Mouse (Mus musculus) limb, embryonic 14.5 days (tissue): ENCODE results near the gene Srarp. TPM values are rescaled to one million over a fixed set of nuclear protein-coding genes. Genes with fewer than 3 reads are reported as not detected.

Experiments
- ATAC-seq: fragments of 200-750 bp; cut with Nextera tagmentation; 2 replicates; pipeline ENCODE4 v1.8.0; 2017; ENCODE audit warnings: low read depth, moderate number of reproducible peaks, moderate TSS enrichment; ENCODE audit not compliant: low FRiP score
- DNase-seq: peaks from one replicate; pipeline ENCODE4 v3.0.0-alpha.2; 2015; ENCODE audit warnings: low spot score
- H3K27ac ChIP-seq: fragments of 300-500 bp; sonication (generic); replicated peaks from 2 replicates; pipeline ENCODE4 v1.5.1; 2014; ENCODE audit warnings: low read depth, mild to moderate bottlenecking, low read length, moderate library complexity, mixed read lengths
- H3K27me3 ChIP-seq: fragments of 300-500 bp; sonication (generic); 2 replicates; pipeline ENCODE4 v1.6.1; 2014; ENCODE audit warnings: low read length, mixed read lengths; ENCODE audit not compliant: control insufficient read depth, insufficient read depth
- H3K36me3 ChIP-seq: fragments of 300-500 bp; sonication (generic); 2 replicates; pipeline ENCODE4 v1.6.1; 2014; ENCODE audit warnings: mild to moderate bottlenecking, low read length, moderate library complexity, mixed read lengths; ENCODE audit not compliant: control insufficient read depth, insufficient read depth
- H3K4me1 ChIP-seq: fragments of 300-500 bp; sonication (generic); 2 replicates; pipeline ENCODE4 v1.6.1; 2014; ENCODE audit warnings: antibody characterized with exemption, low read length, mixed read lengths; ENCODE audit not compliant: control insufficient read depth, insufficient read depth
- H3K4me2 ChIP-seq: fragments of 300-500 bp; sonication (generic); replicated peaks from 2 replicates; pipeline ENCODE4 v1.6.1; 2014; ENCODE audit warnings: low read depth, mild to moderate bottlenecking, low read length, moderate library complexity; ENCODE audit not compliant: severe bottlenecking
- H3K4me3 ChIP-seq: fragments of 300-500 bp; sonication (generic); replicated peaks from 2 replicates; pipeline ENCODE4 v1.5.1; 2014; ENCODE audit warnings: low read length
- H3K9ac ChIP-seq: fragments of 300-500 bp; sonication (generic); 2 replicates; pipeline ENCODE4 v1.6.1; 2014; ENCODE audit warnings: mild to moderate bottlenecking, low read depth, low read length, moderate library complexity; ENCODE audit not compliant: severe bottlenecking
- H3K9me3 ChIP-seq: fragments of 300-500 bp; sonication (generic); 2 replicates; pipeline ENCODE4 v1.6.1; 2016; ENCODE audit warnings: low read length; ENCODE audit not compliant: control insufficient read depth
- POLR2A ChIP-seq: fragments of 200-500 bp; IDR thresholded peaks from 2 replicates; pipeline ENCODE4 v1.8.0; 2012; ENCODE audit warnings: inconsistent platforms, mild to moderate bottlenecking, moderate library complexity, borderline replicate concordance; ENCODE audit not compliant: insufficient read depth, insufficient read length; ENCODE audit errors: extremely low read depth
- WGBS: fragments of 180-500 bp; shearing (Covaris S2); extraction: QIAGEN DNeasy Blood & Tissue Kit; methylation state at CpG from one replicate; pipeline ENCODE4 v1.1.7; 2014; 5-methylcytosine and 5-hydroxymethylcytosine counted together
- polyA plus RNA-seq, 2 experiments: library from polyadenylated mRNA; depleted of rRNA in 1 of 2; stranded (reverse) in 1 of 2; unstranded in 1 of 2; fragments of >200 nt; fragmentation: Nextera tagmentation in 1 of 2; extraction: Ambion mirVana in 1 of 2; gene quantifications; 2 replicates each; pipeline versions ENCODE4 v1.2.1 to v1.2.3; 2012 to 2014

Srarp gene
- polyA plus RNA-seq, 2 experiments: not detected

- TF ChIP-seq POLR2A: no peak
- Histone ChIP-seq H3K4me2 (no peak overlapping the region), H3K9me3 (no peaks in the 10 kb centered on the region), H3K36me3 (no peaks in the 10 kb centered on the region), H3K9ac (no peak overlapping the region), H3K27ac (no peak overlapping the region), H3K27me3 (peaks cover 23% of the 10 kb centered on the region), H3K4me1 (peaks cover 3% of the 10 kb centered on the region; the same call in 1 of the 2 replicates), H3K4me3 (no peak overlapping the region)
- peak; percentile 48; the same call in 1 of the 2 replicates for ATAC-seq
- peak; percentile 77 for DNase-seq
- 15% methylated on average over 5 of the region's 5 CpGs for WGBS
Measured at GRCm38 (mm10) chr4:141387093-141387784, 48.7 kb downstream of the Srarp start.

GRCm38 (mm10) chr4:141386150-141386549 lies 49.8 kb downstream of the Srarp start:
- no peak for ATAC-seq
- Histone ChIP-seq H3K27me3 (peaks cover 28% of the 10 kb centered on the region), H3K27ac (no peak overlapping the region), H3K36me3 (no peaks in the 10 kb centered on the region), H3K4me1 (peaks cover 5% of the 10 kb centered on the region; the same call in 1 of the 2 replicates), H3K9ac (no peak overlapping the region), H3K4me3 (no peak overlapping the region), H3K9me3 (no peaks in the 10 kb centered on the region), H3K4me2 (no peak overlapping the region)
- TF ChIP-seq POLR2A: no peak
- WGBS: 70% methylated on average over 7 of the region's 7 CpGs
- DNase-seq: no peak

GRCm38 (mm10) chr4:141385275-141385674 lies 50.6 kb downstream of the Srarp start:
- TF ChIP-seq POLR2A: no peak
- 0% methylated on average over 7 of the region's 7 CpGs for WGBS

More at GRCm38 (mm10) chr4:141385275-141385674, 50.6 kb downstream of the Srarp start:
- peak; percentile 74 for DNase-seq
- H3K9ac ChIP-seq: no peak overlapping the region
- H3K4me3 ChIP-seq: no peak overlapping the region
- ATAC-seq: no peak
- peaks cover 5% of the 10 kb centered on the region; the same call in 1 of the 2 replicates for H3K4me1 ChIP-seq
- H3K27ac ChIP-seq: no peak overlapping the region
- H3K36me3 ChIP-seq: no peaks in the 10 kb centered on the region
- no peak overlapping the region for H3K4me2 ChIP-seq
- H3K27me3 ChIP-seq: peaks cover 28% of the 10 kb centered on the region
- no peaks in the 10 kb centered on the region for H3K9me3 ChIP-seq

Other genes with a start within 250 kb of the Srarp start
- 3.6 and 4.2 TPM in 2 replicates for gene Rsg1, start 222.1 kb downstream of the Srarp start, polyA plus RNA-seq (2012; rRNA removed)
- 5.5 and 6.1 TPM in 2 replicates for gene Rsg1, start 222.1 kb downstream of the Srarp start, polyA plus RNA-seq (2014; fragmentation: Nextera tagmentation; extraction: Ambion mirVana)
- 20.4 and 21.8 TPM in 2 replicates for gene Arhgef19, start 196.6 kb downstream of the Srarp start, polyA plus RNA-seq (2012; rRNA removed)
- 15.3 and 18.7 TPM in 2 replicates for gene Arhgef19, start 196.6 kb downstream of the Srarp start, polyA plus RNA-seq (2014; fragmentation: Nextera tagmentation; extraction: Ambion mirVana)
- gene Epha2, start 134.9 kb downstream of the Srarp start, polyA plus RNA-seq (2012; rRNA removed): 9.4 and 13.1 TPM in 2 replicates
- gene Epha2, start 134.9 kb downstream of the Srarp start, polyA plus RNA-seq (2014; fragmentation: Nextera tagmentation; extraction: Ambion mirVana): 2.2 and 2.4 TPM in 2 replicates
- 1.2 and 1.8 TPM in 2 replicates for gene Fam131c, start 67.9 kb downstream of the Srarp start, polyA plus RNA-seq (2012; rRNA removed)
- 1.5 and 1.6 TPM in 2 replicates for gene Fam131c, start 67.9 kb downstream of the Srarp start, polyA plus RNA-seq (2014; fragmentation: Nextera tagmentation; extraction: Ambion mirVana)
- 0.75 and 1.3 TPM in 2 replicates for gene Clcnka, start 37.4 kb downstream of the Srarp start, polyA plus RNA-seq (2012; rRNA removed)
- gene Clcnka, start 37.4 kb downstream of the Srarp start, polyA plus RNA-seq (2014; fragmentation: Nextera tagmentation; extraction: Ambion mirVana): 0.36 and 0.61 TPM in 2 replicates
- 0.21 TPM in 1 of 2 replicates, not detected in the other for gene Clcnkb, start 20.1 kb downstream of the Srarp start, polyA plus RNA-seq (2012; rRNA removed)
- gene Clcnkb, start 20.1 kb downstream of the Srarp start, polyA plus RNA-seq (2014; fragmentation: Nextera tagmentation; extraction: Ambion mirVana): 0.51 TPM in 1 of 2 replicates, not detected in the other
- gene Hspb7, start 15.3 kb downstream of the Srarp start, polyA plus RNA-seq (2012; rRNA removed): 3.0 and 3.2 TPM in 2 replicates
- 0.43 and 1.3 TPM in 2 replicates for gene Hspb7, start 15.3 kb downstream of the Srarp start, polyA plus RNA-seq (2014; fragmentation: Nextera tagmentation; extraction: Ambion mirVana)
- gene Zbtb17, start 8.5 kb upstream of the Srarp start, polyA plus RNA-seq (2012; rRNA removed): 48.5 and 55.0 TPM in 2 replicates
- 29.0 and 30.5 TPM in 2 replicates for gene Zbtb17, start 8.5 kb upstream of the Srarp start, polyA plus RNA-seq (2014; fragmentation: Nextera tagmentation; extraction: Ambion mirVana)
- gene Spen, start 102.5 kb upstream of the Srarp start, polyA plus RNA-seq (2012; rRNA removed): 15.9 and 16.2 TPM in 2 replicates
- 12.2 and 13.1 TPM in 2 replicates for gene Spen, start 102.5 kb upstream of the Srarp start, polyA plus RNA-seq (2014; fragmentation: Nextera tagmentation; extraction: Ambion mirVana)
- 52.2 and 59.7 TPM in 2 replicates for gene Fblim1, start 170.0 kb upstream of the Srarp start, polyA plus RNA-seq (2012; rRNA removed)
- 33.7 and 43.2 TPM in 2 replicates for gene Fblim1, start 170.0 kb upstream of the Srarp start, polyA plus RNA-seq (2014; fragmentation: Nextera tagmentation; extraction: Ambion mirVana)
- 0.49 and 0.54 TPM in 2 replicates for gene Tmem82, start 182.5 kb upstream of the Srarp start, polyA plus RNA-seq (2012; rRNA removed)
- 0.21 TPM in 1 of 2 replicates, not detected in the other for gene Tmem82, start 182.5 kb upstream of the Srarp start, polyA plus RNA-seq (2014; fragmentation: Nextera tagmentation; extraction: Ambion mirVana)
- gene Slc25a34, start 187.7 kb upstream of the Srarp start, polyA plus RNA-seq (2012; rRNA removed): 0.16 and 0.26 TPM in 2 replicates
- gene Slc25a34, start 187.7 kb upstream of the Srarp start, polyA plus RNA-seq (2014; fragmentation: Nextera tagmentation; extraction: Ambion mirVana): not detected in 2 replicates
- 51.8 and 67.8 TPM in 2 replicates for gene Plekhm2, start 228.8 kb upstream of the Srarp start, polyA plus RNA-seq (2012; rRNA removed)
- gene Plekhm2, start 228.8 kb upstream of the Srarp start, polyA plus RNA-seq (2014; fragmentation: Nextera tagmentation; extraction: Ambion mirVana): 4.9 and 6.4 TPM in 2 replicates
- gene Rsc1a1, start 249.5 kb upstream of the Srarp start, polyA plus RNA-seq (2012; rRNA removed): 9.0 and 11.5 TPM in 2 replicates
- gene Rsc1a1, start 249.5 kb upstream of the Srarp start, polyA plus RNA-seq (2014; fragmentation: Nextera tagmentation; extraction: Ambion mirVana): 1.5 and 1.7 TPM in 2 replicates